12 mouse cellular contexts compared by ENCODE assay signal in the genomic region with DNA sequence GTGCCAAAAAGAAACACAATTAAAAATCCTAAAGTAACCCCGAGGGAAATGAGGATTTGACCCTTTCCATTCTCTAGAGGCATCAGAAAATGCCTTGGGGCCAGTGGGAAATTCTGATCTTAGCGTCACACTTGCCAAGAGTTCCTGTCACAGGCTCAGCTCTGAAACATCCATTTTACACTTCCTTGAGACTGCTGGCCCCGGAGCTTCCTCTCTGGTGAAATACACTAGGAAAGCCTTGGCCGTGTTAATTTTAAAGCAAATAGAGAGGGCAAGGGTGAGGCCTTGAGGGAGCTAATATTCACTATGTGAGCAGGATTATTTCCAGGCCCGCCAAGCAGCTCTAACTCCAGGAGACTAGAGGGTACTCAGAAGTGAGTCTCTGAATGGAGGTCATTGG. TPM values are rescaled to one million over a fixed set of nuclear protein-coding genes. Genes with fewer than 3 reads are reported as not detected.
DNase-seq lines count a peak whose midpoint lies in the region.
"Had no signal": no experiment of that assay in that cellular context is flagged by ENCODE, and none has a peak within 500 bp of the region (broad histone marks: within the 10 kb centered on the region; RNA-seq: fewer than 3 reads in every experiment).

No protein-coding gene starts in this region.

- intact Hi-C loops in gastrocnemius, postnatal 36 days (cut with DNase I), result no loop called here

- peak; percentile 17 for DNase-seq in gastrocnemius, adult 18-20 months (ENCODE audit: low spot score)
- no peak for DNase-seq in gastrocnemius, postnatal 36 days
- peak; percentile 14 for DNase-seq in testis, postnatal 14 days (ENCODE audit: low spot score)
- no peak for DNase-seq in testis, postnatal 10 days (ENCODE audit: low spot score)
- peak; percentile 64 for DNase-seq in kidney, postnatal 10 days
- no peak for DNase-seq in B cell, adult 2 months
- DNase-seq in thymus, postnatal 36 days, result no peak
- DNase-seq in layer of hippocampus, postnatal 25 days (ENCODE audit: extremely low spot score in 1 of 2, low spot score in 1 of 2), result no peak
- DNase-seq: adrenal gland, adult 8-10 months; cerebellum, adult 2 months had no signal

RNA-seq across cellular contexts. Expression of gene Gm11096, which starts 8.4 kb away (rescaled TPM):
- total RNA-seq in gastrocnemius, adult 18-20 months (2021), result not detected
- total RNA-seq in gastrocnemius, postnatal 36 days (2021), result not detected
- total RNA-seq in layer of hippocampus, postnatal 25 days (2021), result not detected
- total RNA-seq: adrenal gland, adult 8-10 months; hindbrain, postnatal 0 days; monocyte, adult 5-6 weeks had no signal

Comparison
In these comparisons a context has a peak if more than half of its experiments do, and no peak if none do; other contexts are left out.
1. DNase-seq: peak in gastrocnemius, adult 18-20 months (single experiment), testis, postnatal 14 days (single experiment) and kidney, postnatal 10 days (single experiment); none in gastrocnemius, postnatal 36 days (0 of 2), testis, postnatal 10 days (single experiment), B cell, adult 2 months (0 of 2), thymus, postnatal 36 days (0 of 2) and layer of hippocampus, postnatal 25 days (0 of 2).